Mouse (Mus musculus) c-Kit-positive CD71-positive TER-119-positive erythroid progenitor cells, embryonic 14.5 days (primary cell): Measurements from ENCODE around the gene Gng13.
"Not testable (repeated sequence)": the region's sequence is repeated elsewhere in the genome, so short reads cannot be mapped to it uniquely, and the experiment has no call there.

Experiments
- DNase-seq: peaks from one replicate; pipeline ENCODE4 v3.0.0-alpha.2; 2013; ENCODE audit warnings: low spot score

Gene Gng13

GRCm38 (mm10) chr17:25735246-25735645 lies 18.3 kb downstream of the Gng13 start:
- DNase-seq, result no peak

GRCm38 (mm10) chr17:25735745-25736144 lies 18.8 kb downstream of the Gng13 start, which contains the start of gene Mslnl:
Gene Mslnl (plus strand): TSS chr17:25736042.
- DNase-seq, result no peak

GRCm38 (mm10) chr17:25738861-25739260 lies 21.9 kb downstream of the Gng13 start:
- DNase-seq, result no peak

- DNase-seq, result not testable (repeated sequence)
Observed at GRCm38 (mm10) chr17:25741471-25741870, 24.5 kb downstream of the Gng13 start.

GRCm38 (mm10) chr17:25743831-25744230 lies 26.9 kb downstream of the Gng13 start:
- no peak for DNase-seq

- DNase-seq, result no peak
Observed at GRCm38 (mm10) chr17:25744311-25744710, 27.3 kb downstream of the Gng13 start.

GRCm38 (mm10) chr17:25748238-25748637 lies 31.3 kb downstream of the Gng13 start:
- no peak for DNase-seq

- no peak for DNase-seq
Observed at GRCm38 (mm10) chr17:25749314-25749713, 32.3 kb downstream of the Gng13 start.

- no peak for DNase-seq
Observed at GRCm38 (mm10) chr17:25751446-25751845, 34.5 kb downstream of the Gng13 start.

GRCm38 (mm10) chr17:25754241-25754640 lies 37.3 kb downstream of the Gng13 start, which contains the start of gene Msln:
Gene Msln (minus strand): TSS chr17:25754378.
- no peak for DNase-seq

GRCm38 (mm10) chr17:25755086-25755485 lies 38.1 kb downstream of the Gng13 start:
- DNase-seq, result no peak

- no peak for DNase-seq
Observed at GRCm38 (mm10) chr17:25755627-25756377, 38.8 kb downstream of the Gng13 start.

GRCm38 (mm10) chr17:25756378-25757242 lies 39.6 kb downstream of the Gng13 start:
- DNase-seq, result no peak

- no peak for DNase-seq
Observed at GRCm38 (mm10) chr17:25757691-25758090, 40.7 kb downstream of the Gng13 start.

GRCm38 (mm10) chr17:25760148-25760547 lies 43.2 kb downstream of the Gng13 start:
- no peak for DNase-seq

- DNase-seq, result no peak
Observed at GRCm38 (mm10) chr17:25761561-25761970, 44.6 kb downstream of the Gng13 start.

- no peak for DNase-seq
Observed at GRCm38 (mm10) chr17:25762591-25762990, 45.6 kb downstream of the Gng13 start.

- DNase-seq, result no peak
Observed at GRCm38 (mm10) chr17:25765886-25766285, 48.9 kb downstream of the Gng13 start.
